Mouse (Mus musculus) NIH3T3 (cell line): ENCODE measurements around the gene E130308A19Rik.

Source experiments
- DNase-seq: peaks from one replicate; pipeline ENCODE4 v3.0.0-alpha.2; 2012; ENCODE audit warnings: low read depth

The E130308A19Rik gene

GRCm38 (mm10) chr4:59682950-59683349, 56.9 kb downstream of the E130308A19Rik start:
- no peak for DNase-seq

GRCm38 (mm10) chr4:59684306-59684705, 58.3 kb downstream of the E130308A19Rik start:
- DNase-seq = no peak

GRCm38 (mm10) chr4:59686716-59687115, 60.7 kb downstream of the E130308A19Rik start:
- no peak for DNase-seq

GRCm38 (mm10) chr4:59689055-59689454, 63.0 kb downstream of the E130308A19Rik start:
- no peak for DNase-seq

GRCm38 (mm10) chr4:59690145-59690544, 64.1 kb downstream of the E130308A19Rik start:
- DNase-seq = no peak

GRCm38 (mm10) chr4:59696846-59697245, 70.8 kb downstream of the E130308A19Rik start:
- no peak for DNase-seq

- DNase-seq = peak; percentile 43
These were observed 71.9 kb downstream of the E130308A19Rik start for GRCm38 (mm10) chr4:59697869-59698268.

- DNase-seq = no peak
These were observed 73.2 kb downstream of the E130308A19Rik start for GRCm38 (mm10) chr4:59699014-59699792.

- DNase-seq = peak; percentile 69
These were observed 83.3 kb downstream of the E130308A19Rik start for GRCm38 (mm10) chr4:59709321-59709720.

GRCm38 (mm10) chr4:59710736-59711389, 84.9 kb downstream of the E130308A19Rik start:
- no peak for DNase-seq

- DNase-seq = no peak
These were observed 86.4 kb downstream of the E130308A19Rik start for GRCm38 (mm10) chr4:59712451-59712850.

GRCm38 (mm10) chr4:59712955-59713354, 86.9 kb downstream of the E130308A19Rik start:
- DNase-seq = no peak

GRCm38 (mm10) chr4:59714472-59714871, 88.5 kb downstream of the E130308A19Rik start:
- no peak for DNase-seq

GRCm38 (mm10) chr4:59714926-59715325, 88.9 kb downstream of the E130308A19Rik start:
- DNase-seq = no peak

GRCm38 (mm10) chr4:59715531-59715930, 89.5 kb downstream of the E130308A19Rik start:
- DNase-seq = no peak

GRCm38 (mm10) chr4:59717349-59717748, 91.3 kb downstream of the E130308A19Rik start:
- no peak for DNase-seq

- no peak for DNase-seq
These were observed 92.5 kb downstream of the E130308A19Rik start for GRCm38 (mm10) chr4:59718542-59718941.

GRCm38 (mm10) chr4:59719481-59720355, 93.7 kb downstream of the E130308A19Rik start:
- DNase-seq = no peak

- DNase-seq = no peak
These were observed 95.8 kb downstream of the E130308A19Rik start for GRCm38 (mm10) chr4:59721811-59722210.

GRCm38 (mm10) chr4:59725579-59725978, 99.6 kb downstream of the E130308A19Rik start:
- DNase-seq = no peak

- no peak for DNase-seq
These were observed 100.5 kb downstream of the E130308A19Rik start for GRCm38 (mm10) chr4:59726501-59726900.

- no peak for DNase-seq
These were observed 101.3 kb downstream of the E130308A19Rik start for GRCm38 (mm10) chr4:59727187-59727877.
